Mouse (Mus musculus) ovary, adult 18-20 months (tissue): ENCODE results near the gene Nrarp.

Experiments used
- DNase-seq: peaks from one replicate; pipeline ENCODE4 v3.0.0; 2022; ENCODE audit warnings: low spot score, mixed read lengths

Nrarp gene

DNA sequence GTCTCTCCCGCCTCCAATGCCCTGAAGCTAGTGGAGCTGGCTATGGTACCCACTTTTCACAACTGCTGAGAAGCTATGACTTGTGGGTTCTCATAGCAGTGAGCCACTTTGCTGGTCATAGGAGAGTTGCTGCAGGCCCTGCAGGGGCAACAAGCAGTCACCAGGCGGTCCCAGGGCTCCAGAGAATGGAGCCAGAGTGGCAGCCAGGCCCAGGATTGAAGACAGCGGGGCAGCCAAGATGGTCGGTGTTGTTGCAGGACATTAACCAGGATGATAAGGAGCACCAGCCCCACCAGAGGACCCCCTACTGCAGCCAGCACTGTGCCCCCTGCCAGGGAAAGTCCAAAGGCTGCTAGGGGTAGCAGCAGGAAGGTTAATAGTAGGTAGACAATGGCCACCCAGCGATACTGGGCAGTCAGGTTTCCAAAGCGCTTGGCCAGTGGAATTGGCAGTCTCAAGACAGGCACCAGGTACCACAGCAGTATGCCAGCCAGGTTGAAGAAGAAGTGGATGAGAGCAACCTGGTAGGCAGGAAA is 48.5 kb downstream of the Nrarp start:
- no peak for DNase-seq

DNA sequence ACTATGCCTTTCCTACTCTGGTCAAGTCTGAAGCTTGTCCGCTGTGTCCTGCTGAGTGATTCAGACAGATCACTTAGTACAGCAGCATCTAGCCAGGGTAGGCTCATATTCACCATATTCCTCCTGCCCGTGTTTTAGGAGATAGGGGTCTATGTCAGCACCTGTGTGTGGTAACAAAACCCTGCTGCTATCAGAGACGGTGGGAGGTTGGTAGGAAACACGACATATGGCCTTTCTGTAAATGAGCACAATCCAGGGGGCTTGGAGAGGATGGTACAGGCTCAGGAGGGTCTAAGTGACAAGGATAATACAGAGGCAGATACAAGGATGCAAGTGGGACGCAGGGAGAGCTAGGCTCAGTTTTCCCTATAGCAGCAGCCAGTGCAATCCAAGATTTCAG is 49.0 kb downstream of the Nrarp start:
- DNase-seq: no peak

DNA sequence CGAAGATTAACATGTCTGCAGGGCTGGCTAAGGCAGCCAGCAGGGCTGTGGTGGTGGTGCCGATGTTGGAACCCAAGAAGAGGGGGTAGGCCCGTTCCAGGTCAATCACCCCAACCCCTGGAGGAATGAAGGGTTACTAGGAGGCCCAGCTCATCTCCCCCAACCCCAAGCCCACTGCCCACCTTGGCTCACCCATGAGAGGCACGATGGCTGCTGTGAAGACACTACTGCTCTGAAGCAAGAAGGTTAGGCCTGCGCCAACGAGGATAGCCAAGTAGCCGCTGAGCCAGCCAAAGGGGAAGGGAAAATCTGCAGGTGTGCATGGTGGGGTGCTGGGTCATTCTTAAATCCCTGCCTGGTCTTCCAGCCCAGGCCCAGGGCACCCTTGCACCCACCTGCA is 50.0 kb downstream of the Nrarp start:
- no peak for DNase-seq

DNA sequence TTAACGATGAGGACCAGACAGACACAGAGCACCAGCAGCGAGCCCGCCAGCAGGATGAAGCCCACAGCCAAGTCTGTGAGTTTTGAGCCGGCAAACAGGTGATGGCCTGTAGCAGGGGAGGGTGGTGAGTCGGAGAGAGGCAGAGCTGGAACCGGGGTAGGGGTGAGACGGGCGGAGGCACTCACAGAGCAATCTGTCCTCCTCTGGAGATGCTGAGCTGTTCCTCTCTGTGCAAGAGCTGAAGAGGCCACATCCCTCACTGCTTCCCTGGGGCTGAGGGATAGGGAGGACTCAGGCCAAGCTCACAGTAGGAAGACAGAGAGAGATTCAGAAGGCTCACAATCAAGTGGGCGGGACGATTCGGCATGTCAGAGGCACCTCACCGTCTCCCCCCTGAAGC is 50.5 kb downstream of the Nrarp start:
- DNase-seq: no peak
